Mouse (Mus musculus) C2C12 (cell line): ENCODE results near the gene L3mbtl4.

ENCODE experiments used
- CTCF ChIP-seq: IDR thresholded peaks from one replicate; pipeline ENCODE4 v1.5.1; 2011; ENCODE audit not compliant: control insufficient read depth, insufficient read depth, insufficient read length
- USF1 ChIP-seq: IDR thresholded peaks from one replicate; pipeline ENCODE4 v1.6.1; 2011; ENCODE audit warnings: low read depth, mild to moderate bottlenecking, control low read depth, moderate library complexity

GRCm38 (mm10) chr17:68288699-68289098, 15.1 kb downstream of the L3mbtl4 start:
- TF ChIP-seq CTCF (no peak), USF1 (no peak)
